Mouse (Mus musculus): Measurements from ENCODE around the gene Tmco1. TPM values are rescaled to one million over a fixed set of nuclear protein-coding genes. Genes with fewer than 3 reads are reported as not detected.

The Tmco1 gene
- total RNA-seq, 2 experiments from 2014 or later = 168 to 176 TPM

GRCm38 (mm10) chr1:167368018-167368417, 59.8 kb downstream of the Tmco1 start:
- peak; percentile 36 for ATAC-seq (replicated peaks; ENCODE audit: poor library complexity)

- peak; percentile 80 for ATAC-seq (replicated peaks; ENCODE audit: poor library complexity)
Observed at GRCm38 (mm10) chr1:167368513-167368912, 60.3 kb downstream of the Tmco1 start.

DNA sequence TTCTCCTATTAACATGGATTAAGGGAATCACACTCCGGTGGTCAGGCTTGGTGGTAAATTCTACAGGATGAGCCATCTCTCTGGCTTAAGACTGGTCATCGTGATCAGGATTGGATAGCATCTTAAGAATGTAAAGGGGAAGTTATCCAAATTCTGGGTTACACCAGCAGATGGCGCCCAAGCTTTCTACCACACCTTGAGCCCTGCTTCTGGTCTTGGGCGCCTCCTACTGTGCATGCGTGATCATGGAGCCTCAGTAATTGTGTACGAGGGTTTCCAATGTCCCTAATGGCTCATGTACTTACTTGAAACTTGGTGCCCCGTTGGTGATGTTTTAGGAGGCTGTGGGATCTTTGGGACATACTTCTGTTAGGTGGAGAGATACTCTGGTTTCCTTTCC, 61.7 kb downstream of the Tmco1 start:
- peak; percentile 83 for ATAC-seq (replicated peaks; ENCODE audit: poor library complexity)

- ATAC-seq (replicated peaks; ENCODE audit: poor library complexity) = no peak
Observed at GRCm38 (mm10) chr1:167372739-167373138, 64.6 kb downstream of the Tmco1 start.

DNA sequence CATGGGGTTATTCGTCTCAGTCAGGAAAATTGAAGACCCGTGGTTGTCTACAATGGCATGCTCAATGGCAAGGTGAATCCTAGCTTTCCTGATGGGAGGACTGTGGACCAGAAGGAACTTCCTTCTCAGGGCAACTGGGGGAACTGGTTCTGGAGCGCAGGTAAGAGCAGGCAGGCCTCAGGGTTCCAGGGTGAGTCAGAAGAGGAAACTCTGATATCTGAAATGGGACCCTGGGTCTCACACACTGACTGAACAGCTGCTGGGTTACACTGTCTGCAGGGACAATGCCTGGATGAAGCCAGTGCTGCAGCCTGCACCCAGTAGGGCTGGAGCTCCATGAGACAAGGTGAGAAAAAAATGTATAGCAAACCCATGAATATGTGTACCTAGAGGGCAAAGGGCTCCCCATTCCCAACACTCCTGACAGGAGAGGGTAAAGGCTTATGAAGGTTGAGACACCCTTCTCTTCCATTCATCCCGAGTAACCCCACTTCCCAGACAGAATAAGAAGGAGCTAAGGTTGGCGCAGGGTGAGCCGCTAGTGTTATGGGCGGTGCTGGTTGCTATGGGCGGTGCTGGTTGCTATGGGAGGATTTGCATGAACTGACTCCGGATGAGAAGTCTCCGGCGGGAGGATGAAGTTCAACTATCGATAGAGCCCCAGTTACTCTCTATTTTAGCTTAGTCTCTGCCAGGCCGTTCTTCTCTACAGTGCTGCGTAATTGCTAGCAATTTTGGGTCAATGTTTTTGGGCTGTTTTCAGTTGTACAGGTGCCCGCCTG, 66.0 kb downstream of the Tmco1 start:
- peak; percentile 63 for ATAC-seq (replicated peaks; ENCODE audit: poor library complexity)

GRCm38 (mm10) chr1:167374942-167375341, 66.8 kb downstream of the Tmco1 start:
- ATAC-seq (replicated peaks; ENCODE audit: poor library complexity) = no peak

- ATAC-seq (replicated peaks; ENCODE audit: poor library complexity) = no peak
Observed at GRCm38 (mm10) chr1:167378019-167378418, 69.8 kb downstream of the Tmco1 start.

- ATAC-seq (replicated peaks; ENCODE audit: poor library complexity) = no peak
Observed at GRCm38 (mm10) chr1:167379751-167380150, 71.6 kb downstream of the Tmco1 start.

DNA sequence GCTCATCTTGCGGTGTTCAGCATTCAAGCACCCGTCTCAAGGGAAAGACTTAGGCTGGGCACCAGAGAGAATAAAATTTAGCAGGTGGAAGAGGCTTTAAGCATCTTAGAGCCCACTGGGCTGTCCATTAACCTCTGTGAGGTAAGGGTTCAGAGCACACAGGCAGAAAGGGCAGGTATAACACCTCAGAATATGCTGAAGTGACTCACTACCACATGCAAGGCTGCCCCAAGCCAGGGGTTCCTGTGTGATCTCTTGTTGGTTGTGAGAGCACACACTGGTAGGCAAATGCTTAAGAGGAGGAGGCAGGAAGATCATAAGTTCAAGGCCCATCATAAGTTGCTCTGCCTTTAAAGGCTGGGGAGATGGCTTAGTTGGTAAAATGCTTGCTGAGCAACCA, 72.0 kb downstream of the Tmco1 start:
- no peak for ATAC-seq (replicated peaks; ENCODE audit: poor library complexity)

- ATAC-seq (replicated peaks; ENCODE audit: poor library complexity) = no peak
Observed at GRCm38 (mm10) chr1:167381050-167382015, 73.2 kb downstream of the Tmco1 start.

- ATAC-seq (replicated peaks; ENCODE audit: poor library complexity) = no peak
Observed at GRCm38 (mm10) chr1:167382316-167382715, 74.1 kb downstream of the Tmco1 start.

- no peak for ATAC-seq (replicated peaks; ENCODE audit: poor library complexity)
Observed at GRCm38 (mm10) chr1:167382763-167383162, 74.6 kb downstream of the Tmco1 start.

DNA sequence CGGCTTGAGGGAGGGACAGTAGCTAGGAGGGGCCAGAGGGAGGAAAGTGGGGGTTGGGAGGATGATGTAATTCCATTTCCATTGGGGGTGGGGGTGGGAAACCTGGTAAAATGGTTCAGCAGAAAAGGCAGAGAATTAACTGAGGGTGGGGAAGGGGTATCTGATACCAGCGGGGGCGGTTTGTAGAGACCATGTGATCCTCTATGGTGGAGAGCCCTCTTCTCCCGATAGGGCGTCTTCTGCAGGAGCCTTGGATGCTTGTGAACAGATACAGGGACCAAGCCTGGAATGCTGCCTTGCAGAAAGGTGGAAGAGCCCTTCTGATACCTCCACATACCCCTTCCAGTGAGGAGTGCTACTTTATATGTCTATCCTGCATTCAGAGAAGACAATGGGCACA, 75.0 kb downstream of the Tmco1 start:
- no peak for ATAC-seq (replicated peaks; ENCODE audit: poor library complexity)

Other genes with a start within 250 kb of the Tmco1 start
- 228 and 234 TPM in 2 replicates for gene Uck2, start 23.1 kb upstream of the Tmco1 start, total RNA-seq (2015)
- 234 and 288 TPM in 2 replicates for gene Uck2, start 23.1 kb upstream of the Tmco1 start, total RNA-seq (2017)
- 43.1 and 45.0 TPM in 2 replicates for gene Aldh9a1, start 41.6 kb downstream of the Tmco1 start, total RNA-seq (2015)
- gene Aldh9a1, start 41.6 kb downstream of the Tmco1 start, total RNA-seq (2017) = 36.3 and 46.6 TPM in 2 replicates
- 14.0 and 16.5 TPM in 2 replicates for gene Mgst3, start 85.5 kb downstream of the Tmco1 start, total RNA-seq (2015)
- 11.8 and 18.1 TPM in 2 replicates for gene Mgst3, start 85.5 kb downstream of the Tmco1 start, total RNA-seq (2017)
- gene Lrrc52, start 158.4 kb downstream of the Tmco1 start, total RNA-seq (2015) = not detected in 2 replicates
- gene Lrrc52, start 158.4 kb downstream of the Tmco1 start, total RNA-seq (2017) = not detected in 2 replicates

Measured in megakaryocyte progenitor cell, adult 5-6 weeks (primary cell).